Mouse (Mus musculus): ENCODE data around the gene Fat4. TPM values are rescaled to one million over a fixed set of nuclear protein-coding genes. Genes with fewer than 3 reads are reported as not detected.
A peak's percentile ranks its signal among the peaks of the same experiment; 100 is the strongest.

The Fat4 gene
- total RNA-seq, 2 experiments from 2014 or later = 29.4 to 34.5 TPM

- H3K27ac ChIP-seq = peak overlapping the region; percentile 81
- H3K4me3 ChIP-seq = peak overlapping the region; percentile 87
- TF ChIP-seq CTCF (conservative IDR thresholded peaks at IDR 0.05) = peak; percentile 94
- DNase-seq (ENCODE audit: low spot score in 2 of 2) = peak; percentile 85 to 92
Measured at GRCm38 (mm10) chr3:38884276-38884675, 2.5 kb upstream of the Fat4 start.

GRCm38 (mm10) chr3:38884919-38885418 is 1.8 kb upstream of the Fat4 start:
- DNase-seq (ENCODE audit: low spot score in 2 of 2) = no peak
- Histone ChIP-seq H3K27ac (peak overlapping the region; percentile 81), H3K4me3 (peak overlapping the region; percentile 87)
- TF ChIP-seq CTCF (conservative IDR thresholded peaks at IDR 0.05) = no peak

GRCm38 (mm10) chr3:38885481-38886001 is 1.2 kb upstream of the Fat4 start:
- H3K4me3 ChIP-seq = peak overlapping the region; percentile 87
- peak; percentile 68 to 75 for DNase-seq (ENCODE audit: low spot score in 2 of 2)
- no peak; the same call in 1 of the 2 replicates for TF ChIP-seq CTCF (conservative IDR thresholded peaks at IDR 0.05)
- peak overlapping the region; percentile 81 for H3K27ac ChIP-seq

- TF ChIP-seq CTCF (conservative IDR thresholded peaks at IDR 0.05) = no peak
- peak overlapping the region; percentile 81 for H3K27ac ChIP-seq
- peak in 1 of 2 experiments; percentile 22 for DNase-seq (ENCODE audit: low spot score in 2 of 2)
- peak overlapping the region; percentile 87 for H3K4me3 ChIP-seq
Measured at GRCm38 (mm10) chr3:38886061-38886821, 499 bp upstream of the Fat4 start.

- TF ChIP-seq CTCF (conservative IDR thresholded peaks at IDR 0.05) = peak; percentile 64
- peak in 1 of 2 experiments; percentile 57 for DNase-seq (ENCODE audit: low spot score in 2 of 2)
- Histone ChIP-seq H3K27ac (peak overlapping the region; percentile 81), H3K4me3 (peak overlapping the region; percentile 87)
Measured at GRCm38 (mm10) chr3:38887381-38887991, 746 bp downstream of the Fat4 start.

GRCm38 (mm10) chr3:38888111-38888510 is 1.4 kb downstream of the Fat4 start:
- Histone ChIP-seq H3K27ac (peak overlapping the region; percentile 81), H3K4me3 (peak overlapping the region; percentile 87)
- TF ChIP-seq CTCF (conservative IDR thresholded peaks at IDR 0.05) = peak; percentile 81
- peak; percentile 81 to 92 for DNase-seq (ENCODE audit: low spot score in 2 of 2)

GRCm38 (mm10) chr3:38892791-38893224 is 6.1 kb downstream of the Fat4 start:
- Histone ChIP-seq H3K27ac (peak overlapping the region; percentile 66), H3K4me3 (peak overlapping the region; percentile 49)
- no peak for TF ChIP-seq CTCF (conservative IDR thresholded peaks at IDR 0.05)
- DNase-seq (ENCODE audit: low spot score in 2 of 2) = peak; percentile 43 to 55

GRCm38 (mm10) chr3:38900839-38901238 is 14.1 kb downstream of the Fat4 start:
- DNase-seq (ENCODE audit: low spot score in 2 of 2) = no peak
- no peak for TF ChIP-seq CTCF (conservative IDR thresholded peaks at IDR 0.05)
- no peak overlapping the region for H3K27ac ChIP-seq
- no peak overlapping the region for H3K4me3 ChIP-seq

GRCm38 (mm10) chr3:38906832-38907231 is 20.1 kb downstream of the Fat4 start:
- peak overlapping the region; percentile 47; the same call in 1 of the 2 replicates for H3K27ac ChIP-seq
- no peak for TF ChIP-seq CTCF (conservative IDR thresholded peaks at IDR 0.05)
- peak in 1 of 2 experiments; percentile 51 for DNase-seq (ENCODE audit: low spot score in 2 of 2)
- no peak overlapping the region for H3K4me3 ChIP-seq

- 0 out of 2 replicates have a peak overlapping the region, but pooled peaks have one; percentile 4 for H3K4me3 ChIP-seq
Measured at GRCm38 (mm10) chr3:38907676-38908425, 21.1 kb downstream of the Fat4 start.

GRCm38 (mm10) chr3:38908426-38909111 is 21.8 kb downstream of the Fat4 start:
- no peak for TF ChIP-seq CTCF (conservative IDR thresholded peaks at IDR 0.05)
- no peak overlapping the region for H3K4me3 ChIP-seq
- peak overlapping the region; percentile 63 for H3K27ac ChIP-seq
- no peak for DNase-seq (ENCODE audit: low spot score in 2 of 2)

More at GRCm38 (mm10) chr3:38907676-38908425, 21.1 kb downstream of the Fat4 start:
- TF ChIP-seq CTCF (conservative IDR thresholded peaks at IDR 0.05) = no peak
- peak overlapping the region; percentile 63 for H3K27ac ChIP-seq
- no peak for DNase-seq (ENCODE audit: low spot score in 2 of 2)

All from layer of hippocampus, adult 2 months (tissue).